Mouse (Mus musculus) heart, embryonic 10.5 days (tissue): Measurements from ENCODE around the gene Nhs. TPM values are rescaled to one million over a fixed set of nuclear protein-coding genes. Genes with fewer than 3 reads are reported as not detected.
A peak's percentile ranks its signal among the peaks of the same experiment; 100 is the strongest.

Source experiments
- DNase-seq: peaks from one replicate; pipeline ENCODE4 v3.0.0-alpha.2; 2017; ENCODE audit warnings: low spot score
- H3K27ac ChIP-seq: fragments of 300-500 bp; sonication (generic); 2 replicates; pipeline ENCODE4 v1.5.1; 2016; ENCODE audit warnings: mild to moderate bottlenecking
- H3K27me3 ChIP-seq: fragments of 300-500 bp; sonication (generic); 2 replicates; pipeline ENCODE4 v1.6.1; 2016; ENCODE audit warnings: mild to moderate bottlenecking; ENCODE audit not compliant: poor library complexity, insufficient read depth, severe bottlenecking
- H3K36me3 ChIP-seq: fragments of 300-500 bp; sonication (generic); 2 replicates; pipeline ENCODE4 v1.6.1; 2016; ENCODE audit warnings: mild to moderate bottlenecking, moderate library complexity
- H3K4me1 ChIP-seq: fragments of 300-500 bp; sonication (generic); 2 replicates; pipeline ENCODE4 v1.6.1; 2016; ENCODE audit warnings: mild to moderate bottlenecking
- H3K4me3 ChIP-seq: fragments of 300-500 bp; sonication (generic); 2 replicates; pipeline ENCODE4 v1.5.1; 2016; ENCODE audit warnings: mild to moderate bottlenecking, moderate library complexity
- H3K9me3 ChIP-seq: fragments of 300-500 bp; sonication (generic); 2 replicates; pipeline ENCODE4 v1.6.1; 2016; ENCODE audit warnings: mild to moderate bottlenecking, moderate library complexity
- WGBS: fragments of 180-500 bp; shearing (Covaris S2); methylation state at CpG from one replicate; pipeline ENCODE4 v1.1.7; 2016; 5-methylcytosine and 5-hydroxymethylcytosine counted together
- polyA plus RNA-seq: library from polyadenylated mRNA; unstranded; fragments of >200 nt; fragmentation: Nextera tagmentation; extraction: Ambion mirVana; gene quantifications from 2 replicates; pipeline ENCODE4 v1.2.1, GENCODE M21; 2016

The Nhs gene
- 0.91 and 1.6 TPM in 2 replicates for polyA plus RNA-seq

DNA sequence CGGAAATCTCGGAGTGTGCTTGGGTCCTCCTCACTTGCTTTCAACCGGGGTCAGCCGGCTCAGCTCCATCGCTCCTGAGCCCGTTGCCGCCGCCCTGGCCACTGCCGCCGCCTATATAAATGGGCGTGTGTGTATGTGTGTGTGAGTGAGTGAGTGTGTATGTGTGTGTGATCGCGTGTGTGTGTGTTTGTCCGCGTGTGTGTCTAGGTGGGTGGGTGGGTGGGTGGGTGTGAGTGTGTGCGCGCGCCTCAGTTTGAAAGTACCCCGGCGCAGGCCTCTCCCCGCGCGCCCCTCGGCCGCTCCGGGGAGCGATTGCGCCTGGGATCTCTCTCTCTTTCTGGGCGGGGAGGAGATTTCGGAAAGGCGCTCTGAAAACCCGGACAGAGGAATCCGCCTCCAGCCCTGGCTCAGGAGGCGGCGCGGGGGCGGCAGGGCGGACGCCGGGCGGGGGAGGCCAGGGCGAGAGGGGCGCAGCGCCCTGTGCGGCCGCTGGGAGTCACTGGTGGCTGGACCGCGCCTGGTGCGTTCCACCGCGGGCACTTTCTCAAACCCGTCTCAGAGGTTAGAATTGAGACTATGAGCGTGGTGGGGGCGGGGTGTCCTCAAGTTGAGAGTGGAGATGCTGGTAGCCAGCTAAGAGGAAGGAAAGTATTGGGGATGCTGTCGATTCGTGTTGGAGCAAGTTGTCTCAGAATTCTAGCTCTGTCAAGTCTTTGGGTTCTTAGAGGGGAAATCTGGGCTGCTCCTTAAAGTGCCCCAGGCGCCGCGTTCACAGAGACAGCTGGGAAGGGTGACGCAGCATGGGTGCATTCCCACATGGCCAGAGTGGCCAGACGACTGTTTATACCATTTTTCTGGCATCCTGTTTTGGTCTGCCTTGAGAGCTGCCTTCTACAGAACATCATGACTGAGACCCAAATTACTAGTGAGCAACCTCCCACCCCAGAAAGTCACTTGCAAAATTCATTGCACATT, at the start of gene Nhs:
Gene Nhs (minus strand): TSS at position 94 of the 975 bp plus-strand sequence.
- Histone ChIP-seq H3K4me3 (peak within 1 kb of the TSS; percentile 64), H3K4me1 (0 out of 2 replicates have a peak, but pooled peaks cover 6% of the 10 kb centered on the region), H3K36me3 (no peaks in the 10 kb centered on the region), H3K27ac (peak within 1 kb of the TSS; percentile 72), H3K9me3 (no peaks in the 10 kb centered on the region), H3K27me3 (peaks cover 40% of the 10 kb centered on the region)
- WGBS = 16% methylated on average over 38 of the region's 61 CpGs
- DNase-seq = peak; percentile 80

DNA sequence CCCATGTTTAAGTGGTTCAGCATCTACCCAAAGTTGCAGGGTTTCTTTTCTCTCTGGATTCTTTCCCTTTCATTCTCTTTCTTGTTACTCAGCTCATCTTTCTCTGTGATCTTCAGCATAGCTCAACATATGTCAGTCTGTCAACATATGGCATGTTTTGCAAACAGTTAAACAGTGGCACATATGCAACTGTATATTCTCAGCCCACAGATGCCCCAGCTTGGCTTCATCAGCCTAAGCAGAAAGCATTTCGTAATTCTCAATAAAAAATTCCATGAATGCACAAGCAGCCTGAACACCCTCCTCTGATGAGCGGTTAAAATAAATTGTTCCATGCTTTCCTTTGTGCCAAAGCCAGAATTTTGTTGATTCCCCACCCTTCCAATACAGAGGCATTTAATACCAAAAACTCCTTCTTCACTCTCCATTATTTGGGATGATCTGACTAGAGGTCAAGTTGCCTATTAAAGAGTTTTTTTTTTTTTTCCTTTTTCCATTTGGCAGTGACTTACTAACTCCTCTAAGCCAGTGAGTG, 46.9 kb upstream of the Nhs start:
- Histone ChIP-seq H3K4me3 (no peak overlapping the region), H3K36me3 (no peaks in the 10 kb centered on the region), H3K27me3 (no peaks in the 10 kb centered on the region), H3K27ac (no peak overlapping the region), H3K9me3 (no peaks in the 10 kb centered on the region), H3K4me1 (no peaks in the 10 kb centered on the region)
- 82% methylated on average over 2 of the region's 2 CpGs for WGBS
- no peak for DNase-seq

DNA sequence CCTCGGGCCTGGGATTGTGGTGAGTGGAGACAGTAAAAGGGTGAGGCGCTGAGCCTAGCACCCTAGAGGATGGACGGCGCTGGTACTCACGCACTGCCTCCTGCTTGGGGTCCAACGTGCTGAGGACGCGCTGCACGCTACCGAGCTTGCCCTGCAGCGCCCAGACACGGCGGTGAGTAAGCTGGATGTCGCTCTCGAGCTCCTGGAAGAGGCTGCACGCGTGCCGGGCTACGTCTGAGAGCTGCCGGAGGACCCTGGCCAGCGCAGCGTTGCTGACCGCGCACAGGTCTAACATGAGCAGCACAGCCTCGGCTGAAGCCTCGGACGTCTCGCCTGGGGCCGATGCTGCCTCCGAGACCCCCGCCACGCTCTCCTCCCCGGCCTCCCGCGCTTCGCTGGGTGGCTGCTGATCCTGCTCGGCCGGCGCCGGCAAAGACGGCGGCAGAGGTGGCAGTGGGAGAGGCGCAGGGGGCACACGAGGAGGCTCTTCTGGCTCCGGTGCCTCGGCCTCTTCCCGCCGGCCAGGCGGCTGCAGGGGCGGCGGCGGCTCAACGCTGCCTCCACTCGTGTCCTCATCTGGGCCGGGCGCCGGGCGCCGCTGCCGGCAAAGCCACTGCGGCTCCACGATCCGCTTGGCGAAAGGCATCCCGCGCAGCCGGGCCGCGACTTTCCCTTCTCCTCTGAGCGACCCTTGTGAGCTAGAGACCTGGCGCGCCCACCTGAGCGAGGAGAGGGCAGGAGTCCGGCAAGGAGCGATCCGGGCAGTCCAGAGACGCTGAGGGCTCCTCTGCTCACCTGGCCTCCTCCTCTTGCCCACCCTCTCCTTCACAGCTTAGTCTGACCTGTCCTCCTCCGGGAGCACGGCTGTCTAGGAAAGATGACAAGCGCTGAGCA, 540 bp downstream of the Nhs start:
- peak overlapping the region; percentile 72 for H3K27ac ChIP-seq
- 20% methylated on average over 75 of the region's 80 CpGs for WGBS
- H3K27me3 ChIP-seq = peaks cover 46% of the 10 kb centered on the region
- 0 out of 2 replicates have a peak, but pooled peaks cover 6% of the 10 kb centered on the region for H3K4me1 ChIP-seq
- H3K4me3 ChIP-seq = peak overlapping the region; percentile 64
- DNase-seq = peak; percentile 76
- no peaks in the 10 kb centered on the region for H3K36me3 ChIP-seq
- no peaks in the 10 kb centered on the region for H3K9me3 ChIP-seq

DNA sequence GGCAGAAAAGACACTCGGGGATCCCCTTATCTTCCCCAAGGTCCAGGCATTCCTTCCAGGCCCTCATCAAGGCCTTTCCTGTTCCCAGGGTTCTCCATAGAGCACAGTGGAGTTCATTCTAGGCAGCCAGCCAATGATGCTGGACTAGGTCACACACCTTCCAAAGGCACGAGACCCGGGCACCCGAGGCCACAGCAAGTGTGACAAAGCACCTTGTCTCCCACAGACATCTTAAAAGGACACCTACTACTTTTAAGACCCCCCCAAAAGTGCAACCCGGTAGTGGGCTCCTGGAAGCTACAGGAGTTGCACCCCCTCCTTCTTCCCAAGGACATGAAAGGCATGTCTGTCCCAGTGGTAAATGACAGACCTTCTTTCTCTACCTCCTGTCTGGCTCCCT, 1.4 kb downstream of the Nhs start:
- Histone ChIP-seq H3K27me3 (peaks cover 46% of the 10 kb centered on the region), H3K27ac (0 out of 2 replicates have a peak overlapping the region, but pooled peaks have one; percentile 72), H3K36me3 (no peaks in the 10 kb centered on the region), H3K4me1 (0 out of 2 replicates have a peak, but pooled peaks cover 6% of the 10 kb centered on the region), H3K9me3 (no peaks in the 10 kb centered on the region), H3K4me3 (peak overlapping the region; percentile 64)
- 45% methylated on average over 5 of the region's 5 CpGs for WGBS
- no peak for DNase-seq

DNA sequence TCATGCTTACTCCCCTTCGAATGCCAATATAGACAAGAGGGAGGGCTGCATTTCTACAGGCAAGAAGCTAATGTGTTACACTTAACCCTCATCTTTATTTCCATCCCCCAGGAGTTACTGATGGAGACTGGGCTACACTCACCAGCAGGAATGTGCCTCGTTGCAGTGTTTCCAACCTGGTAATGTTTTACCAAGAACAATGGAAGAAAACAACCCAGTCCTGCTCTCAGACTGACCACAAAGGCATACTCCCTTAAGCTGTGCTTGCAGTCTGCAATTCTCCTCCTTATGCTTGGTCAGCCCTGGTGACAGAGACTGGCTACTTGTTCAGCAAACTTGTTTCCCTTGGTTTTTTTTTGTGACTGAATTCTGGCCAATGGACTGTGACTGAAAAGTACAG, 21.7 kb downstream of the Nhs start:
- DNase-seq = no peak
- Histone ChIP-seq H3K4me3 (no peak overlapping the region), H3K27me3 (peaks cover 34% of the 10 kb centered on the region; the same call in 1 of the 2 replicates), H3K36me3 (no peaks in the 10 kb centered on the region), H3K9me3 (no peaks in the 10 kb centered on the region), H3K27ac (no peak overlapping the region), H3K4me1 (no peaks in the 10 kb centered on the region)
- 53% methylated on average over 2 of the region's 2 CpGs for WGBS

DNA sequence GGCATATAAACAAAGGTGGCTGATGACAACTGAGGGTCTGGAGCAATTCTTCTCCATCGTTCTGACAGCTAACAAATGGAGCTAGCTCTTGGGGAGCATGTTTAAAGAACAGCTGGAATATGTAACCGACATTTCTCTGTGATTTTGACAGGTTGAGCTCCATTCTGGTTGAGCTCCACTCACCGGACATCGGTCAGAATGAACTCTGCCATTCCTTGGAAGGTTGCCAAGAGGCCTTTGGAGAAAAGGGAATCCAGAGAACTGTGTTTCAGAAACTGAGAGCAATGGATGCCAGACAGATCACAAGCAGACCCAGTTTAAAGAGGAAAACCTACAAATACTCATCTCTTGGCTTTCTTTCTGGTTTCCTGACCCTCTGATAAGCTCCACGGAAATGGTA, 46.3 kb downstream of the Nhs start:
- peak; percentile 72 for DNase-seq
- H3K27ac ChIP-seq = no peak overlapping the region
- no peaks in the 10 kb centered on the region for H3K9me3 ChIP-seq

DNA sequence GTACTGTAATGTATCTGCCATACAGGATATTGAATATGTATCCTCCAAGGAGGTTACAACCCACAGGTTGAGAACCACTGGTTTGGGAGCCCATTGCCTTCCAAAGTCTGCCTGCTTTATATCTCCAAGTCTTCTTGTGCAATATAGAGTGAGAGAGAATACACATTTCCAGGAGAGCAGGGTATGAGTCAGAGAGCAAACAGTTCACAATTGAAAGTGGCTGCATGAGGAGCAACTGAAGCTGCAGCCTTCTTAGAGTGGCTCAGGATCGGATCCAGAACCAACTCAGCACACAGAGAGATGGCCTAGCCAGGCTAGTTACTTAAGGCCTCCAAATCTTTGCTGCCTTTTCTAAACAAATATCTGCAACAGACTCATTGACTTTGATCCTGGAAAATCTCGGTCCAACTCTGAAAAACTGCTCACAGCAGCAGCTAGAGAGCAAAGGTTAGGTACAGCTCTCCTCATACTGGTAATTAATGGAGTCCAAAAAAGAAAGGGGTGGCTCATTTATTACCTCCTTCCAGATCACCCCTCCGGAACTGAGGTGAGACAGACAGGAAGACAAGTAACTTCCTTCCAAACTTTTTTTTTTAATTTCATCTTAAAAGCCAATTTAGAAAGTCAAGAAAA, 56.6 kb downstream of the Nhs start:
- Histone ChIP-seq H3K4me3 (no peak overlapping the region), H3K9me3 (no peaks in the 10 kb centered on the region), H3K36me3 (no peaks in the 10 kb centered on the region), H3K27me3 (0 out of 2 replicates have a peak, but pooled peaks cover 4% of the 10 kb centered on the region), H3K4me1 (no peaks in the 10 kb centered on the region), H3K27ac (no peak overlapping the region)
- DNase-seq = no peak
- WGBS = 69% methylated on average over 3 of the region's 3 CpGs

More for the DNA sequence above, 46.3 kb downstream of the Nhs start:
- Histone ChIP-seq H3K36me3 (no peaks in the 10 kb centered on the region), H3K4me3 (no peak overlapping the region), H3K27me3 (peaks cover 15% of the 10 kb centered on the region; the same call in 1 of the 2 replicates), H3K4me1 (no peaks in the 10 kb centered on the region)
- WGBS = 48% methylated on average over 5 of the region's 5 CpGs

DNA sequence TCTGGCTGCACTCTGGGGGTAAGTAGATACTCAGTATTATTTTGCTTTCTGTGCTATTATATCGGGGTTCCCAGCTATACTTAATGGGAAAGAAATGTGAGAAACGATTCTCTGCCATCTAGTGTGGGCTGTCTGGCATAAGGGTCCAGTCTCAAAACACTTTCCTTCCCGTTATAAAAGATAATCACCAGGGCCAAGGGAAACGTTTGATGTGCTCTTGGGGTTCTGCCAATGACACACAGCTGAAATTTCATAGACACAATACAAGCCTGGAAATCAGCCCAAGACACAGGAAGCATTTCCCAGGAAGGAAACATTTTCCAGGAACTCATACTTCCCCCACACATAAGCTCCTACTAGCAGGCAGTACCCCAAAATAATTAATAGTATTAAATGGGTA, 61.2 kb downstream of the Nhs start:
- 59% methylated on average over 4 of the region's 4 CpGs for WGBS
- DNase-seq = no peak
- H3K27me3 ChIP-seq = peaks cover 10% of the 10 kb centered on the region; the same call in 1 of the 2 replicates

DNA sequence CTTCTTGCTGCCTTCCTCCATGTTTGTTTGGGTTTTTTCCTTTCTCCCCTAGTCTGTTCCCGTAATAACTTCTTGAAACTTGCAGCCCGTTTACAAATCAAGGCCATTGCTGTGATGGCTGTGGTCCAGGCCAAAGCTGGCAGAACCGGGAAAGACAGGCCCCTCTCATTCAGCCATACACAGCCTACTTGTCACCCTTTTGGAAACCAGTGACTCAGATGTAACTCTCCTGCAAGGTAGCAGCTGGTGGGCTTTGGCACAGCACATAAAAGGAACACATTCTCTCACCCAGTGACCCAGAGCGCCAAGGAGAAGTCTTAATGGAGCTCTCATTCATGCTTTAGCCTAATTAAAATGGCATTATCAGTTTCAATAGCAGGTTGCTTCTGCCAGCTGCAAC, 72.2 kb downstream of the Nhs start:
- Histone ChIP-seq H3K4me1 (no peaks in the 10 kb centered on the region), H3K36me3 (no peaks in the 10 kb centered on the region), H3K4me3 (no peak overlapping the region), H3K9me3 (no peaks in the 10 kb centered on the region), H3K27me3 (no peaks in the 10 kb centered on the region; the same call in 1 of the 2 replicates), H3K27ac (no peak overlapping the region)
- DNase-seq = no peak
- WGBS = 81% methylated on average over 4 of the region's 4 CpGs

More for the DNA sequence above, 61.2 kb downstream of the Nhs start:
- no peak overlapping the region for H3K27ac ChIP-seq
- H3K36me3 ChIP-seq = no peaks in the 10 kb centered on the region
- no peaks in the 10 kb centered on the region for H3K4me1 ChIP-seq
- H3K9me3 ChIP-seq = no peaks in the 10 kb centered on the region
- no peak overlapping the region for H3K4me3 ChIP-seq

DNA sequence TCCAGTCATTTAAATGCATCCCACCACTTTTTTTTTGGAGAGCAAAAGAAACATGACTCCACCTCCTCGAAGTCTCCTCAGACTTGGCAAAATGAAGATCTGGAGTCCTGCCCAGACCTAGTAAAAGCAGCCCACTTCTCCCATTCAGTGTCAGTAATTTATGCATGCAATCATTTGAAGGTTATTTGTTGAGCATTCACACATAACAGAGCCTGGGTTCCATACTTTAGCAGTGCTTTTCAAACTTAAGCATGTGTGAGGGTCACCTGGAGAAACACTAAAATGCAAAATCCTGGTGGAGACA, 73.7 kb downstream of the Nhs start:
- no peak for DNase-seq
- no peaks in the 10 kb centered on the region; the same call in 1 of the 2 replicates for H3K27me3 ChIP-seq
- WGBS = 68% methylated on average over 1 of the region's 1 CpGs

DNA sequence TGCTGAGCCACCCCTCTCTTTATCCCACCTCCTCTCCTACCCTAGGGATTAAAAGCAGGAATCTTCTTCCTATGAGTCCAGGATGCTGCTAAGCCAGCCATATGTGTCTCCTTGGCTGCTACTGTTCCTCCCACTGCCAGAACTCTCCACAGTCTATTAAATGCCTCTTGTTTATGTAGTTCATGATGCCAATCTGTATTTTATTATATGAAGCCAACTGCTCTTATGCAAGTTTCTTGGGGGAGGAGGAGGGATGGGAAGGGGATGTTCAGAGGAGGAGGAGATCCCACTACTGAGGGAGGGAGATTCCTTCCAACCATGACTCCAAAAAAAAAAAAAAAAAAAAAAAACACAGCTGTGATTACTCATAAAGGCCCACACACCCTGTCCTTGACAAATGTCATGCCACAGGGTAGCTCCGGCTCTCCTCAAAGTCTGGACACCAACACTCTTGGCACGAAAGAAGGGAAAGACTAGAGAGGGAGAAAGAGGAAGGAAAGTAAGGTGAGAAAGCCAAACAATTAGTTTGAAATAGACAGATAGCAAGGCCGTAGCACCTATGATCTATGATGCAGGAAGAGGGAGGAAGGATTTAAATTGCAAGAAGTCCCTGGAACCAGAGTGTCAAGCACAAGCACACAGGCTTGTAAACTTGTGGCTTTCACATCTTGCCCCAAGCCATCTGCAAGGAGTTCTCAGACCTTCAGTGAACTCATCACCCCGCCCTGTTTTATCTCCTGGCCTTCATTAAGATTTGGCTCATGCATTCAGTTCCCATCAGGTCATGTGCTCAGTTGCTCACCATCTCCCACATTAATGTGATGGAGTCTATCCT, 74.3 kb downstream of the Nhs start:
- no peaks in the 10 kb centered on the region for H3K9me3 ChIP-seq
- H3K36me3 ChIP-seq = no peaks in the 10 kb centered on the region
- no peaks in the 10 kb centered on the region; the same call in 1 of the 2 replicates for H3K27me3 ChIP-seq
- H3K4me3 ChIP-seq = no peak overlapping the region
- no peak overlapping the region for H3K27ac ChIP-seq
- WGBS = 70% methylated on average over 4 of the region's 4 CpGs
- no peaks in the 10 kb centered on the region for H3K4me1 ChIP-seq
- no peak for DNase-seq

More for the DNA sequence above, 73.7 kb downstream of the Nhs start:
- no peaks in the 10 kb centered on the region for H3K4me1 ChIP-seq
- H3K9me3 ChIP-seq = no peaks in the 10 kb centered on the region
- H3K4me3 ChIP-seq = no peak overlapping the region
- H3K36me3 ChIP-seq = no peaks in the 10 kb centered on the region
- H3K27ac ChIP-seq = no peak overlapping the region
